Mouse (Mus musculus) cerebellum, adult 2 months (tissue): Measurements from ENCODE around the gene Irgm2. TPM values are rescaled to one million over a fixed set of nuclear protein-coding genes. Genes with fewer than 3 reads are reported as not detected.
"Not testable (repeated sequence)": the region's sequence is repeated elsewhere in the genome, so short reads cannot be mapped to it uniquely, and the experiment has no call there.

Experiments
- DNase-seq, 2 experiments: peaks; one replicate each; pipeline ENCODE4 v3.0.0; 2021
- H3K27ac ChIP-seq: fragments of 200-500 bp; 2 replicates; pipeline ENCODE4 v1.5.1; 2012; ENCODE audit warnings: low read length, control low read depth, inconsistent platforms; ENCODE audit not compliant: insufficient read depth
- H3K27me3 ChIP-seq: fragments of 200-500 bp; 2 replicates; pipeline ENCODE4 v1.6.1; 2012; ENCODE audit warnings: inconsistent platforms, mild to moderate bottlenecking, low read length, moderate library complexity; ENCODE audit not compliant: control insufficient read depth, insufficient read depth
- H3K4me1 ChIP-seq: fragments of 200-500 bp; 2 replicates; pipeline ENCODE4 v1.6.1; 2011; ENCODE audit warnings: low read length; ENCODE audit not compliant: control insufficient read depth, insufficient read depth
- H3K4me3 ChIP-seq: fragments of 200-500 bp; replicated peaks from 2 replicates; pipeline ENCODE3; 2011; ENCODE audit warnings: mild to moderate bottlenecking, low read depth, low read length, control low read depth; ENCODE audit not compliant: insufficient read depth
- CTCF ChIP-seq: fragments of 200-500 bp; IDR thresholded peaks from 2 replicates; pipeline ENCODE4 v1.5.1; 2011; ENCODE audit warnings: low read depth, mild to moderate bottlenecking, control low read depth, low read length, moderate library complexity, borderline replicate concordance; ENCODE audit not compliant: insufficient read depth
- POLR2A ChIP-seq: fragments of 200-500 bp; IDR thresholded peaks from 2 replicates; pipeline ENCODE4 v1.6.1; 2011; ENCODE audit warnings: low read length, control low read depth, borderline replicate concordance; ENCODE audit not compliant: insufficient read depth
- WGBS: fragments of 180-500 bp; shearing (Covaris S2); methylation state at CpG from one replicate; pipeline ENCODE4 v1.1.7; 2018; 5-methylcytosine and 5-hydroxymethylcytosine counted together
- polyA plus RNA-seq: library from polyadenylated mRNA; depleted of rRNA; stranded (reverse); fragments of >200 nt; gene quantifications from 2 replicates; pipeline ENCODE4 v1.2.3, GENCODE M21; 2012

The Irgm2 gene
- polyA plus RNA-seq, 1 experiment = 3.4 TPM

DNA sequence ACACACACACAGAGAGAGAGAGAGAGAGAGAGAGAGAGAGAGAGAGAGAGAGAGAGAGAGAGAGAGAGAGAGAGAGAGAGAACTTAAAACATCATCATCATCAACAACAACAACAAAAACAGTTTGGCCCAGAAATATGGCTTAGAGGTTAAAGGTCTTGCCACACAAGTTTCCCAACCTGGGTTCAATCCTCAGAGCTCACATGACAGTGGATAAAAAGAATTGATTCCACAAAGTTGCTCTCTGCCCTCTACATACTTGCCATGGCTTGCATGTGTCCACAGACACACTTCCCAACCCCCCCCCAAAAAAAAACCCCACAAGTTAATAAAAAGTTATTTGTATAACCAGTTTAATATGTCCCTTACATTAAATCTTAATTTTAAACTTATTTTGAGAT lies 27.0 kb downstream of the Irgm2 start:
- Histone ChIP-seq H3K27me3 (no peaks in the 10 kb centered on the region), H3K4me1 (no peaks in the 10 kb centered on the region), H3K27ac (no peak overlapping the region), H3K4me3 (no peak overlapping the region)
- TF ChIP-seq POLR2A = no peak
- no peak for TF ChIP-seq CTCF
- no peak for DNase-seq

DNA sequence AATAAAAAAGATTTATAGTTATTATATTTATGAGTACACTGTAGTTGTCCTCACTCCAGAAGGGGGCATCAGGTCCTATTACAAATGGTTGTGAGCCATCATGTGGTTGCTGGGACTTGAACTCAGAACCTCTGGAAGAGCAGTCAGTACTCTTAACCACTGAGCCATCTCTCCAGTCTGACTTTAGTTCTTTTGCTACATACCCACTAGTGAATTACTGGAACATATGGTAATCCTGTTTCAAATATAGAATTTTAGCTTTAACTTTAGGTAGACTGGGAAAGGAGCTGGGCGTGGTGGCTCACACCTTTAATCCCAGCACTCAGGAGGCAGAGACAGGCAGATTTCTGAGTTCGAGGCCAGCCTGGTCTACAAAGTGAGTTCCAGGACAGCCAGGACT lies 28.6 kb downstream of the Irgm2 start:
- H3K4me3 ChIP-seq, H3K27ac ChIP-seq, H3K4me1 ChIP-seq, H3K27me3 ChIP-seq, DNase-seq: not testable (repeated sequence)
- 72% methylated on average over 2 of the region's 2 CpGs for WGBS

DNA sequence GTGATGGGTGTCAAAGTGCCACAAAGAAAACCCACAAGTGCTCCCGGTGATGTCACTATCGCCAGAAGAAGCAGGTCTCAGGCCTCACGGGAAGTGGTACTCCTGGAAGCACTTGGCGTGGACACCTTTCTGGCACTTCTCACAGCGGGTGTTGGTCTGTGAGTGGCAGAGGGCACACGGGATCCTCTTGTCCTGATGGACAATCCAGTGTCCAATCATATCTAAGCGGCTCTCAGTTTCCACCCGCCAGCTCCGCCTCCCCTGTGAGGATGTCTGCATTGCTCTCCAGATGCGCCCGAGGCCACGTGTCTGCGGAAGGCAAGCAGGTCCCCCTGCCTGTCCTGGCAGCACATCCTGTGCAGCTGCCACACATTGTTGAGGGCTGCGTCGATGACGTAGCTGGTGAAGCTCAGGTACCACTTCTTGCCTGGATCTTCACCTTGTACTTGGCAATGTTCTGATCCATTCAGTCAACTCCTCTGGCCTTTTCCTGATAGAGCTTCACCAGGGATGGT lies 31.0 kb downstream of the Irgm2 start:
- no peak for TF ChIP-seq POLR2A
- TF ChIP-seq CTCF = no peak
- no peaks in the 10 kb centered on the region for H3K4me1 ChIP-seq
- no peak for DNase-seq
- 47% methylated on average over 16 of the region's 16 CpGs for WGBS
- no peaks in the 10 kb centered on the region for H3K27me3 ChIP-seq
- no peak overlapping the region for H3K27ac ChIP-seq
- no peak overlapping the region for H3K4me3 ChIP-seq

DNA sequence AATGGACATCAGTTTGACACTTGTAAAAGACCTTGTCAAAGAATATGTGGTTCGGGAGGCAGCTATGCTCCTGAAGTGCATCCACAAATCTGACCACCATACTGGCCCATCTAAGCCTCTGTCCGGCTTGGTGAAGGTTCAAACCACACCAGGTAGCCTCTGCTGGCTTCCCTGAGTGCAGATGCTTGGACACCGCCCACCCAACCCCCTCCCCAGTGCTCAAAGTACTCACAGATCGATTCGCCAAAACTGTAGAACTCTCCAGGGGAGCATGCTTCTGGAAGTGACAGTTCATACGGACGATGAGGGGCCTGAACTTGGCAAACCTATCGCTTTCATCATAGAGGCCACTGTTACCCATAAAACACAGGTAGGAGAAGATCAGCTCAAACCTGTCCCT lies 31.7 kb downstream of the Irgm2 start:
- H3K4me3 ChIP-seq = no peak overlapping the region
- no peak overlapping the region for H3K27ac ChIP-seq
- no peak for TF ChIP-seq POLR2A
- no peak for TF ChIP-seq CTCF
- no peaks in the 10 kb centered on the region for H3K4me1 ChIP-seq
- no peak for DNase-seq
- 61% methylated on average over 8 of the region's 8 CpGs for WGBS
- H3K27me3 ChIP-seq = no peaks in the 10 kb centered on the region

DNA sequence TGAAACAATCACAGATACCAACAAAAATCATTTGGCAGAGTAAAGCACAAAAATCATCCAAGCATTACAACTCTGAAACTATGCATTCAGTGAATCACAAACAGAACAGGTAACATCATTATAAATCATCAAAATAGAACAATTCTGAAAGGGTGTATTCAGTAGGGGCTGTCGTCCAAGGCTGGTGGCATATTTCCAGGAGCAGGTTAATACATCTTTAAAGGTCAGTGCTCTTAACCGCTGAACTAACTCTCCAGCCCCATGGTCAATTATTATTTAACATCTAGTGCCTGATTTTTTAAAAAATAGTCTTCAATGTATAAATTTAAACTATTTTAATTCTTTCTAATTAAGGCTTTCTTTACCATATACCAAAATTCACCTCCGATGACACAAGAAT lies 35.1 kb downstream of the Irgm2 start:
- WGBS = 51% methylated on average over 3 of the region's 3 CpGs
- H3K27me3 ChIP-seq, DNase-seq, H3K4me1 ChIP-seq, H3K4me3 ChIP-seq, H3K27ac ChIP-seq: not testable (repeated sequence)

DNA sequence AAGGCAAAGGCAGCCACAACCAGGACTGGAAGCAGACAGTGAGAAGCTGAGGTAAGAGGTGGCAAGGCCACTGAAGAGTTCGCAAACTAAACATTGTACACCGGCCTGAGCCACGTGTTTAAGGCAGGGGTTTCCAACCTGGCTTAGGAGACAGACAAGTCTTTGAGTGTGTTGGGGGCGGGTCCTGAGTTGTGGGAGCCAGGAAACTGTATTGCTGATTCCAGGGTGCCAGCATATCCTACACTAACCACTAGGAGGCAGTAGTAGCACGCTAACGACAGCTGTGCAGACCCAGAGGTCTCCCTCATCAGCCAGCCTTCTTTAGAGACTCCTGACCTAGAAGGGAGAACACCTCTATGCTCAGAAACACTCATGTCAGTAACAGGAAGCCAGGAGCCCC lies 35.7 kb downstream of the Irgm2 start:
- Histone ChIP-seq H3K27ac (no peak overlapping the region), H3K27me3 (no peaks in the 10 kb centered on the region), H3K4me1 (peaks cover 5% of the 10 kb centered on the region; the same call in 1 of the 2 replicates), H3K4me3 (no peak overlapping the region)
- TF ChIP-seq CTCF = 0 out of 2 replicates have a peak, but pooled peaks have one; percentile 29
- TF ChIP-seq POLR2A = no peak
- WGBS = 21% methylated on average over 6 of the region's 6 CpGs
- no peak for DNase-seq

DNA sequence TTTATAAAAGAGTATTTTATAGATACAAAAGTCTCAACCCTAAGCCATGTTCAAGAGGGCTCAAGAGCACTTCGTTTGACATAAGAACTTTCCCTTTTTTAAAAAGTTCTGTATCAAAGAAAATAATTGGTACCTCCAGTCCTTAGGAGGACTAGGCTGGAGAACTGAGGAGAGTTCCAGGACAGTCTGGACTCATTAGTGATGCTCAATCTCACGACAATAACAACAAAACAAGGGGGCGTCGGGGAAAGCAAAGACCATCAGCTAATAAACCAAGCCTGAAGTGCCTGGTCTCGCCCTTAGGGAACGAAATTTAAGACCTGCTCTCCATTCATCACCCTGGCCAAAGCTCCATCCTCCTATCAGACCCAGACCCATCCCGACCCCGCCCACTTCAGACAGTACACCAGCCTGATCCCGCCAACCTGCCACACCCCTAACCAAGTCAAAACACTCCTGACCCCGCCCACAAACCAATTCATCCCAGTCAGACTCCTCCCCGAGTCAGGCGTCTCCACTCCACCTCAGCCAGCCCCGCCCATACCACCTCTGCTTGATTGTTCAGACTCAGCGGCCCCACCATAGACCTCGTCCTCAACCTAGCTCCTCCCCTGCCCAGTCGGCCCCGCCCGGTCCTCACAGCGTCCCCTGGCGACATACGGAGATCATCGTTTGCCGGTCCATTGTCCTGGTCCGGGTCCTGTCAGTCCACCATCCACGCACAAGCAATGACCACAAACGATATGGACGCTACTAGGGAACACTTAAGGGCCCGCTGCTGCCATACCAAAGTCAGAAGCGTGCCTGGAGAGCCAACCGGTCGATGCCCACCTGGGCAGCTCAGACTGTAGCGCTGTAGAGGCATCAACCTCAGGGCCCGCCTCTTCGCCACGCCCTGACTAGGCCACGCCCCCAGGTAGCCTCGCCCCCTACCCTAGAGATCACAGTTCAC lies 39.7 kb downstream of the Irgm2 start:
- Histone ChIP-seq H3K27me3 (no peaks in the 10 kb centered on the region), H3K4me3 (peak overlapping the region; percentile 42), H3K27ac (no peak overlapping the region), H3K4me1 (peaks cover 5% of the 10 kb centered on the region; the same call in 1 of the 2 replicates)
- peak in 1 of 2 experiments; percentile 8 for DNase-seq
- TF ChIP-seq POLR2A = no peak
- TF ChIP-seq CTCF = no peak; the same call in 1 of the 2 replicates
- WGBS = 4% methylated on average over 37 of the region's 37 CpGs

DNA sequence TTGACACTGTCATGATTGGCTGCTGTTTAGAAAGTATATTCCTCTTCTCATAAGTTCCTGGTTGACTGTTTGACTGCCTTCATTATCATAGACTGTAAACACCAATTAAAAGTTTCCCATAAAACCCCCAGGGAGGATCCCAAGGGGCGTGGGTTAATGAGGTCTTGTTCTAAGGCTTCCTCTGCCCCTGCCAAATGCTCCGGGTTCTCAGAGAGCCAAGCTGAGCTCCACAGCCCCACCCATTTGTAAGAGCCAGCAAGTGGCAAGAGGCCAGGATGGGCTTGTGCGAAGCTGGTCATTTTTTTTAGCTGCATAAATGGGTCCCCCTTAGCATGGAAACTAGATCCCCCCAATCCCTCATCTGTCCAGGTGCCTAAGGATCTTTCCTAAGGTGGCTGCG lies 47.9 kb downstream of the Irgm2 start:
- 23% methylated on average over 4 of the region's 4 CpGs for WGBS
- no peaks in the 10 kb centered on the region; the same call in 1 of the 2 replicates for H3K27me3 ChIP-seq
- DNase-seq = no peak
- H3K4me3 ChIP-seq = no peak overlapping the region
- no peaks in the 10 kb centered on the region for H3K4me1 ChIP-seq
- no peak overlapping the region for H3K27ac ChIP-seq
- TF ChIP-seq POLR2A (no peak), CTCF (no peak)
